Mouse (Mus musculus): ENCODE data around the gene Vbp1.

Vbp1 gene

GRCm38 (mm10) chrX:75514179-75514972, at the start of gene Vbp1:
Vbp1 (plus strand) TSS chrX:75514299.
- DNase-seq (ENCODE audit: low spot score) = peak; percentile 72

GRCm38 (mm10) chrX:75475182-75475644, 38.9 kb upstream of the Vbp1 start:
- peak; percentile 73 for DNase-seq (ENCODE audit: low spot score)

- DNase-seq (ENCODE audit: low spot score) = peak; percentile 46
Observed at GRCm38 (mm10) chrX:75489886-75490285, 24.2 kb upstream of the Vbp1 start.

DNA sequence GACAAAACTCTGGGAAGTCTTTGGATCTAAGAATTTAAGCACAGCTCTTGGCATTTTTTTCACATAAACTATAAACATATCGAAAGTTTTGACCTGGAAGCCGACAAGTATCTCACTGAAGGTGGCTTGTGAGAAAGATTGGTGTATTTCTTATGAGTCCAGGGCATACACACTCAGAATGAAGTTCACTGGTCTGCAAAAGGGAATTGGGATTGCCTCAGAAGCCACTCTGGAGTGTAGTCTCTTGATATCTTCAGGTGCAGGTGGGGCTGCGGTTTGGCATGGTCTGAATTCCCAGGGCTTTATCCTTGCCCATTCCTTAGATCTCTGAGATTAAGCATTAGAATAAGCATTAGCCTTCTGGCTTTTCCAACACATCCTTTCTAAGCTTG, 316 bp upstream of the Vbp1 start:
- no peak for DNase-seq (ENCODE audit: low spot score)

DNA sequence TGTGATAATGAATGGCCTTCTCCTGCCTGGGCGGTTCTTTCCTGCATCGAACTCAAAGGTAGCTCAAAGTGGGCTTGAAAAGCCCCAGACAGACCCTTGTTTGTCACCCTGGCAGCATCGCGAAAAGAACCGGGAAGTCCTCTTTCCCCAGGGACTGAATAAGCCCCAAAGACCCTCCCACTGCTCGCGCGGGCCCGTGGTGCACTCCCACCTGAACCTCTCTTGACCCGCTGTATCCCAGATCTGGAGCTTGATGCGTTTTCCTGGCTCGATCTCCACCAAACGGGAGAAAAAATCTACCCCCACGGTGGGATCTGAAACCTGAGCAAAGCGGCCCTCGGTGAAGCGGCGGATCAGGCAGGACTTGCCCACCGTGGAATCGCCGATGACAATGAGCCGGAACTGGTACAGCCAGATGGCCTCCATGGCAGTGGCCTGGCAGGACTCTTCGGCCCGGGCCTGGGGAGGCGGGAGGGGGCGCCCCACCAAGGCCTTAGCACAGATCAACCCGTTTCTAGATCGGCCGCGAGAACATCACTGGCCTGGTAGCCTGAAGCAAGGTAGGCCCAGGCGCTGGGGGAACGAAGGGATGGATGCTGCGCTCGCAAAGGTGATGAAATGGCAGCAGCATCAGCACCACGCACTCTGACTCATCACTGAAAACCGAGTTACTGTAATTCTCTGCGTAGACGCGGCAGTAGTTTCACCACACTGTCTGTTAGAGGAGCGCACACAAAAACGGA, 63.7 kb downstream of the Vbp1 start, which contains the start of gene Rab39b:
Gene Rab39b (minus strand): TSS at position 650 of the 743 bp plus-strand sequence.
- DNase-seq (ENCODE audit: low spot score) = peak; percentile 19

DNA sequence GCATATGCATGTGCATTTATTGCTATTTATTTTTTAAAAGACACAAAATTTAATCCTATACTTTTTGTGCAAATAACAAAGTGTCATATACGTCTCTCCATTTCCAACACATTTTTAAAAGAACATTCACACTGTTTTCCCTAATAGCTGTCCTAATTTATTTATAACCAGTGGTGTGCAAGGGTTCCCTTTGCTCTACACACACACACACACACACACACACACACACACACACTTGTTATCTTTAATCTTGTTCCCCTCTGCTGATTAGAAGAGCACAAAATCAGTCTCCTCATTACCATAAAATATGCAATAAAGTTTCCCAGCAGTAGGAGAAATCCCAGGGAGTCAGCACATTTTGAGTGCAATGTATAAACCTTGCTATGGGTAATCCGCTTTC, 64.4 kb downstream of the Vbp1 start:
- DNase-seq (ENCODE audit: low spot score) = no peak

Data from ovary, postnatal 36 days (tissue).